Mouse (Mus musculus): ENCODE measurements around the gene Rep15. TPM values are rescaled to one million over a fixed set of nuclear protein-coding genes. Genes with fewer than 3 reads are reported as not detected.

The Rep15 gene
- polyA plus RNA-seq, 1 experiment: not detected

DNA sequence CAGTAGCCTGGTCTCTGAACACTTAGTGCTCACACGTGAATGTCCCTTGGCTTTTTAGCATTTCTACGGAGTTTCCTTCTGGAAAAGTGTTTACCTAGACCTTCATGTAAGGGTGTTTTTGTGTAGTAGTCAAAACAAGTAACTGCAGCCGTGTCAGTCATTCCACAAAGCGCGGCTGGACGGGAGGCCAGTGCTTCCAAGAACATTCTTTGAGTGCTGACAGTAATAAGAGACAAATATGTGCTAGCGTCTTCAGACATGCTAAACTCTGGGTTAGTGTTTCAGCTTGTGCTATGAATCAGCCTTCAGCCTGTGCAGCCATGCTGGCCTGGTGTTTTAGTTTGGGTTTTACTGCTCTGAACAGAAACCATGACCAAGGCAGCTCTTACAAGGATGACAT lies 30.3 kb downstream of the Rep15 start:
- Histone ChIP-seq H3K4me1 (ENCODE audit: control insufficient read depth, insufficient read depth, low read length) (0 out of 2 replicates have a peak, but pooled peaks cover 3% of the 10 kb centered on the region), H3K4me3 (ENCODE audit: insufficient read depth, low read depth, low read length) (no peak overlapping the region), H3K27ac (ENCODE audit: insufficient read depth, low read depth, low read length) (no peak overlapping the region)
- WGBS: 84% methylated on average over 7 of the region's 7 CpGs
- TF ChIP-seq POLR2A (IDR thresholded peaks at IDR 0.05; ENCODE audit: insufficient read depth, low read depth, low read length): no peak
- no peak for TF ChIP-seq CTCF (IDR thresholded peaks at IDR 0.05; ENCODE audit: insufficient read depth, low read depth, low read length)

DNA sequence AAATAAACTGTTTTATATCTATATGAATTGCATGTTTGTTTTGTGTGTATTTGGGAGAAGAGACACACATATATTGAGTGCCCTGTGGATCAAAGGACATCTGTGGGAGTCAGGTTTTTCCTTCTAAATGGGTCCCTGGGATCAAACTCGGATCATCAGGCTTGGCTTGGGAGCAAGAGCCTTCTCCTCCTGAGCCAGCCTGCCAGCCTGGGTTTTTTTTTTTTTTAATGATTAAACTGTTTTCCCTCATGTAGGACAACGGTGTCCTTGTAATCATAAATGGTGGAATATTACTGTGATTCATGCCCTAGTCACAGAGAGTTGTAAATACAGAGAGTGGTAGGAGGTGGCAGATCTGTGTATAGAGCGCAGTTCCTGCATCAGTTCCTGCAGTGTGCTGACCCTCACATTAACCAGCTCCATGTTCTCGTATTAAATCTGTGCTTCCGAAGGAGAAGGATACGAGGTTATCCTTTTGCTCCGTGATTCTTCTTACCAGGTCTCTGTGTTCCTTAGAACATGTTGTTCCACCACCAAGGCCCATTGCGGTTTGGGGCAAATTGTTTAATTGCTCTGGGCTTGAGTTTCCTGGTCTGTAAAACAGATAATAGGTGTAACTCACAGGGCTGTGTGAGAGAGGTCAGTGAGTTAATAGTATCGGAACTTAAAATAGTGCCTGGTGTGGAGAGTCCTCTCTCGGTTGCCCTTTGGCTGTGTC lies 32.0 kb downstream of the Rep15 start:
- no peak overlapping the region for H3K4me3 ChIP-seq (ENCODE audit: insufficient read depth, low read depth, low read length)
- WGBS: 95% methylated on average over 10 of the region's 10 CpGs

DNA sequence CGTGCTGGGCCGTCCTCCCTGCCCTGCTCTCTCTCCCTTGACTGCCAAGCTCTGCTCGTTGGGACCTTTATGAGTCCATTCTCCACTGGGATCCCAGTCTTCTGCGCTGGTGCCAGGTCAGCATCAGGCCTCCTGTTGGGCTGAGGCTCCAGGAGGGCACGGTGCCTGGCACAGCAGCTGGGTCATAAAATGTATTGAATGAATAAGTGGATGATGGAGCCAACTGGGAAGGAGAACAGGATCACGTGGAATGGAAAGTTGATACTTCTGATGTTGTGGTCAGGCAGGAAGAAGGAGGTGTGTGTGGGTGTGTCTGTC lies 32.5 kb downstream of the Rep15 start:
- no peak for TF ChIP-seq POLR2A (IDR thresholded peaks at IDR 0.05; ENCODE audit: insufficient read depth, low read depth, low read length)
- WGBS: 87% methylated on average over 6 of the region's 6 CpGs
- Histone ChIP-seq H3K4me1 (ENCODE audit: control insufficient read depth, insufficient read depth, low read length) (0 out of 2 replicates have a peak, but pooled peaks cover 3% of the 10 kb centered on the region), H3K4me3 (ENCODE audit: insufficient read depth, low read depth, low read length) (no peak overlapping the region), H3K27ac (ENCODE audit: insufficient read depth, low read depth, low read length) (no peak overlapping the region)

More for the DNA sequence above, 32.0 kb downstream of the Rep15 start:
- H3K27ac ChIP-seq (ENCODE audit: insufficient read depth, low read depth, low read length): no peak overlapping the region
- no peak for TF ChIP-seq POLR2A (IDR thresholded peaks at IDR 0.05; ENCODE audit: insufficient read depth, low read depth, low read length)
- no peak for TF ChIP-seq CTCF (IDR thresholded peaks at IDR 0.05; ENCODE audit: insufficient read depth, low read depth, low read length)
- H3K4me1 ChIP-seq (ENCODE audit: control insufficient read depth, insufficient read depth, low read length): 0 out of 2 replicates have a peak, but pooled peaks cover 3% of the 10 kb centered on the region

DNA sequence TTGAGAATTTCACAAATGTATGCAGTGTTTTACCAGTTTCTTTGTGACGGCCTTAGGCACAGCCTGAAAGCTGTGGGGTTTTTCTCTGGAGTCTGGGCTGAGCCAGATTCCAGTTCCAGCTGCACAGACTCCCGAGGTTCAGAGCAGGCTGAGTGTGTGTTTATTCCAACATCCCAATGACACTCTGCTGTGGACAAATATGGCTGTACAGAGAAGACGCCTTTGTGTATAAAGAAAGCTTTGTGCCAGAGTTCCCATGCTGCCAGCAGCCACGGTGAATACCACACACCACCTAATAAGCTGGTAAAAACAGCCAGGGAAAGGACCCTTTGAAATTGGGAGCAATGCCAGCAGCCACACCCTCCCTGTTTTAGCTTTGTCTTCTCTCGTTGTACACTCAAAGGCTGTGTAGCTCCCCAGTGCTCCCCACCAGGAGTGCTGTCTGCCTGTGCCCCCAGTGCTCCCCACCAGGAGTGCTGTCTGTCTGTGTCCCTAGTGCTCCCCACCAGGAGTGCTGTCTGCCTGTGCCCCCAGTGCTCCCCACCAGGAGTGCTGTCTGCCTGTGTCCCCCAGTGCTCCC lies 43.5 kb downstream of the Rep15 start:
- TF ChIP-seq POLR2A (IDR thresholded peaks at IDR 0.05; ENCODE audit: insufficient read depth, low read depth, low read length) (no peak), CTCF (IDR thresholded peaks at IDR 0.05; ENCODE audit: insufficient read depth, low read depth, low read length) (no peak)
- Histone ChIP-seq H3K27ac (ENCODE audit: insufficient read depth, low read depth, low read length) (no peak overlapping the region), H3K4me3 (ENCODE audit: insufficient read depth, low read depth, low read length) (no peak overlapping the region), H3K4me1 (ENCODE audit: control insufficient read depth, insufficient read depth, low read length) (peaks cover 2% of the 10 kb centered on the region; the same call in 1 of the 2 replicates)
- WGBS: 18% methylated on average over 5 of the region's 5 CpGs

DNA sequence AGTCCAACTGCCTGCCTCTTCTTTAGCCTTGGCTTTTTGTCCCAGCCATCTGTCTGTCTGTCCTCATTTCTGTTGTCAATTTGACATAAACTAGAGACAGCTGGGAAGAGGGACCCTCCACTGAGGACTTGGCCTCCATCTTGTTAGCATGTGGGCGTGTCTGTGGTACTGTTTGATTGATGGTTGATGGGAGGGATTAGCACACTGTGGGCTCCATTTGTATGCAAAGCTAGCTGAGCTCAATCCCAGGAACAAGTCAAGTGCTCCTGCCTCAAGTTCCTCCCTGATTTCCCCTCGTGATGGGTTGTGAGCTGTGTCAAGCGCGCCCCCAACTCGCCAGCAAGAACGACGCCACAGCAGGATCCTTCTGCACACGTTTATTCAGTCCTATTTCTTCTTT lies 44.5 kb downstream of the Rep15 start:
- no peak overlapping the region for H3K4me3 ChIP-seq (ENCODE audit: insufficient read depth, low read depth, low read length)
- no peak for TF ChIP-seq POLR2A (IDR thresholded peaks at IDR 0.05; ENCODE audit: insufficient read depth, low read depth, low read length)
- no peak overlapping the region for H3K27ac ChIP-seq (ENCODE audit: insufficient read depth, low read depth, low read length)
- peaks cover 2% of the 10 kb centered on the region; the same call in 1 of the 2 replicates for H3K4me1 ChIP-seq (ENCODE audit: control insufficient read depth, insufficient read depth, low read length)
- WGBS: 80% methylated on average over 8 of the region's 8 CpGs

DNA sequence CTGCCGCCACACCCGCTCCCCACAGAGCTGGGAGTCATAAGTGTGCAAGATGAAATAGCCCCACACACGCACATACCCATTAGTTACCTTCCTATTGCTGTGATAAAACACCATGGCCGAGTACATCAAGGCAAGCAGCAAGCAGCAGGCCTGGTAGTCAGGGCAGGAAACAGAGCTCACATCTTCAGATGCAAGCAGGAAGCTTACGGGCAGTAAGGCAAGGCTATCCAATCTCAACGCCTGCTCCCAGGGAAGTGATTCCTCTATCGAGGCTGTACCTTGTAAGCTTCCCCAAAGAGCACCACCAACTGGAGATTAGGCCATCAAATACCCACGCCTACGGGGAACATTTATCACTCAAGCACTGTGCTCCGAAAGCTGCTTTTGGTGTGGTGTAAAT lies 47.5 kb downstream of the Rep15 start:
- H3K4me1 ChIP-seq (ENCODE audit: control insufficient read depth, insufficient read depth, low read length): peaks cover 2% of the 10 kb centered on the region; the same call in 1 of the 2 replicates
- H3K4me3 ChIP-seq (ENCODE audit: insufficient read depth, low read depth, low read length): no peak overlapping the region
- no peak overlapping the region for H3K27ac ChIP-seq (ENCODE audit: insufficient read depth, low read depth, low read length)
- WGBS: 95% methylated on average over 10 of the region's 10 CpGs
- no peak for TF ChIP-seq POLR2A (IDR thresholded peaks at IDR 0.05; ENCODE audit: insufficient read depth, low read depth, low read length)
- TF ChIP-seq CTCF (IDR thresholded peaks at IDR 0.05; ENCODE audit: insufficient read depth, low read depth, low read length): no peak

Other genes with a start within 250 kb of the Rep15 start
- not detected in 2 replicates for gene Arntl2, start 236.5 kb upstream of the Rep15 start, polyA plus RNA-seq (2012; ENCODE audit: insufficient read depth, insufficient read length, low replicate concordance, missing spikeins)
- gene Smco2, start 182.5 kb upstream of the Rep15 start, polyA plus RNA-seq (2012; ENCODE audit: insufficient read depth, insufficient read length, low replicate concordance, missing spikeins): not detected in 2 replicates
- gene Ppfibp1, start 144.1 kb upstream of the Rep15 start, polyA plus RNA-seq (2012; ENCODE audit: insufficient read depth, insufficient read length, low replicate concordance, missing spikeins): not detected in 2 replicates
- not detected in 2 replicates for gene 1700034J05Rik, start 78.2 kb upstream of the Rep15 start, polyA plus RNA-seq (2012; ENCODE audit: insufficient read depth, insufficient read length, low replicate concordance, missing spikeins)
- gene Mrps35, start 10.2 kb downstream of the Rep15 start, polyA plus RNA-seq (2012; ENCODE audit: insufficient read depth, insufficient read length, low replicate concordance, missing spikeins): not detected in 2 replicates
- not detected in 2 replicates for gene Mansc4, start 54.4 kb downstream of the Rep15 start, polyA plus RNA-seq (2012; ENCODE audit: insufficient read depth, insufficient read length, low replicate concordance, missing spikeins)
- not detected in 2 replicates for gene Klhl42, start 58.8 kb downstream of the Rep15 start, polyA plus RNA-seq (2012; ENCODE audit: insufficient read depth, insufficient read length, low replicate concordance, missing spikeins)
- gene Pthlh, start 231.6 kb downstream of the Rep15 start, polyA plus RNA-seq (2012; ENCODE audit: insufficient read depth, insufficient read length, low replicate concordance, missing spikeins): not detected in 2 replicates

Measured in olfactory bulb, adult 2 months (tissue).